Mouse (Mus musculus): Measurements from ENCODE around the gene Mrtfa. TPM values are rescaled to one million over a fixed set of nuclear protein-coding genes. Genes with fewer than 3 reads are reported as not detected.

Mrtfa gene
- polyA plus RNA-seq, 1 experiment from 2014 or later: 29.3 TPM

DNA sequence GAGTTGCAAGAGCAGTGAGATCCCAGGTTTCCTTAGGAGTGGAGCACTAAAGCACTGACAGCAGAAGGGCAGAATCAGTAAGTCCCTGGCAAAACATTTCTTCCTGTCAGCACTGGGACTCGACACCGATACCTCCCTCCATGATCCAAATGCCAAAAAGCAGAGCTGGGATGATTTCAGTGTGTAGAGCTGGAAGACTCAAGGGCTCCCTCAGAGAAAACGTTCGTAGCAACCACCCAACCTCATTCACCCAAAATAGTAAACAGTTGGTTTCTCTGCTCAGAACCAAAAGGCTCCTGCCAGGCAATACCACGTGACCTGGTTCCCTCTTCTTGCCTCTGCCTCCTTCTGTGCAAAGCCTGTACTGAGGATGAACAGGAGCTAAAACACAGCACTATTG is 123.6 kb downstream of the Mrtfa start:
- peaks cover 11% of the 10 kb centered on the region for H3K4me1 ChIP-seq (ENCODE audit: control insufficient read depth, insufficient read depth, low read length)
- no peak overlapping the region for H3K4me2 ChIP-seq (ENCODE audit: low read length)
- no peaks in the 10 kb centered on the region for H3K36me3 ChIP-seq (ENCODE audit: control insufficient read depth, insufficient read depth, low read length)
- no peak overlapping the region for H3K9ac ChIP-seq (ENCODE audit: low read depth, low read length)
- 85% methylated on average over 5 of the region's 5 CpGs for WGBS
- no peak overlapping the region for H3K4me3 ChIP-seq (ENCODE audit: low read depth, low read length)
- H3K27me3 ChIP-seq (ENCODE audit: control insufficient read depth, insufficient read depth, low read depth, low read length): no peaks in the 10 kb centered on the region
- H3K27ac ChIP-seq (ENCODE audit: low read length): no peak overlapping the region
- no peaks in the 10 kb centered on the region; the same call in 1 of the 2 replicates for H3K9me3 ChIP-seq (replicated peaks; ENCODE audit: control insufficient read depth, low read length, poor library complexity, severe bottlenecking)
- no peak for ATAC-seq

DNA sequence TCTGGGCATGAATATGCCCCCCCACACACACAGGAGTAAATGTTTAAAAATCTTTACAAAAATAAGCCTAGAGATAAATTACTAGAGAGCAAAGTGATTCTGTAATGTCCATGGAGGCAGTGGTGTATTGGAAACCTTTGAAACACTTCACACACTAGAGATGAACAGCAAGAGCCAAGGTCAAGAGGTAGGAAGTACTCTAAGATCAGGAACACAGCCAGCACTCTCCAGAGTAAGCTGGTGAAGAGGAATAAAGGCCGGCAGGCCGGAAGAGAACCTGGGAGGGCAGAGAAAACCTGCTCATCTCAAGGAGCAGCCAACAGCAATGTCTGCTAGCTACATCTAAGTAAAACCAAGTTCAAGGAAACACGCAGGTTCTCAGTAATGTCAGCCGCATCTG is 125.9 kb downstream of the Mrtfa start:
- no peak overlapping the region for H3K9ac ChIP-seq (ENCODE audit: low read depth, low read length)
- no peak for ATAC-seq
- H3K4me2 ChIP-seq (ENCODE audit: low read length): no peak overlapping the region
- WGBS: 95% methylated on average over 4 of the region's 4 CpGs
- no peaks in the 10 kb centered on the region for H3K27me3 ChIP-seq (ENCODE audit: control insufficient read depth, insufficient read depth, low read depth, low read length)
- no peak overlapping the region for H3K4me3 ChIP-seq (ENCODE audit: low read depth, low read length)
- no peaks in the 10 kb centered on the region for H3K36me3 ChIP-seq (ENCODE audit: control insufficient read depth, insufficient read depth, low read length)
- H3K9me3 ChIP-seq (replicated peaks; ENCODE audit: control insufficient read depth, low read length, poor library complexity, severe bottlenecking): no peaks in the 10 kb centered on the region; the same call in 1 of the 2 replicates
- H3K4me1 ChIP-seq (ENCODE audit: control insufficient read depth, insufficient read depth, low read length): peaks cover 13% of the 10 kb centered on the region
- H3K27ac ChIP-seq (ENCODE audit: low read length): no peak overlapping the region

GRCm38 (mm10) chr15:81064143-81064542 is 126.4 kb downstream of the Mrtfa start:
- no peak for ATAC-seq
- Histone ChIP-seq H3K4me2 (ENCODE audit: low read length) (no peak overlapping the region), H3K4me3 (ENCODE audit: low read depth, low read length) (no peak overlapping the region), H3K36me3 (ENCODE audit: control insufficient read depth, insufficient read depth, low read length) (no peaks in the 10 kb centered on the region), H3K27ac (ENCODE audit: low read length) (no peak overlapping the region), H3K9ac (ENCODE audit: low read depth, low read length) (no peak overlapping the region), H3K4me1 (ENCODE audit: control insufficient read depth, insufficient read depth, low read length) (peaks cover 13% of the 10 kb centered on the region), H3K27me3 (ENCODE audit: control insufficient read depth, insufficient read depth, low read depth, low read length) (no peaks in the 10 kb centered on the region), H3K9me3 (replicated peaks; ENCODE audit: control insufficient read depth, low read length, poor library complexity, severe bottlenecking) (no peaks in the 10 kb centered on the region; the same call in 1 of the 2 replicates)
- 45% methylated on average over 1 of the region's 1 CpGs for WGBS

GRCm38 (mm10) chr15:81062616-81063015 is 127.9 kb downstream of the Mrtfa start:
- 0 out of 2 replicates have a peak overlapping the region, but pooled peaks have one; percentile 11 for H3K9ac ChIP-seq (ENCODE audit: low read depth, low read length)
- H3K27ac ChIP-seq (ENCODE audit: low read length): peak overlapping the region; percentile 28; the same call in 1 of the 2 replicates
- H3K4me1 ChIP-seq (ENCODE audit: control insufficient read depth, insufficient read depth, low read length): peaks cover 13% of the 10 kb centered on the region
- ATAC-seq: no peak
- WGBS: 62% methylated on average over 8 of the region's 8 CpGs
- H3K4me3 ChIP-seq (ENCODE audit: low read depth, low read length): no peak overlapping the region
- H3K4me2 ChIP-seq (ENCODE audit: low read length): no peak overlapping the region
- no peaks in the 10 kb centered on the region for H3K9me3 ChIP-seq (replicated peaks; ENCODE audit: control insufficient read depth, low read length, poor library complexity, severe bottlenecking)
- no peaks in the 10 kb centered on the region for H3K36me3 ChIP-seq (ENCODE audit: control insufficient read depth, insufficient read depth, low read length)
- H3K27me3 ChIP-seq (ENCODE audit: control insufficient read depth, insufficient read depth, low read depth, low read length): no peaks in the 10 kb centered on the region

DNA sequence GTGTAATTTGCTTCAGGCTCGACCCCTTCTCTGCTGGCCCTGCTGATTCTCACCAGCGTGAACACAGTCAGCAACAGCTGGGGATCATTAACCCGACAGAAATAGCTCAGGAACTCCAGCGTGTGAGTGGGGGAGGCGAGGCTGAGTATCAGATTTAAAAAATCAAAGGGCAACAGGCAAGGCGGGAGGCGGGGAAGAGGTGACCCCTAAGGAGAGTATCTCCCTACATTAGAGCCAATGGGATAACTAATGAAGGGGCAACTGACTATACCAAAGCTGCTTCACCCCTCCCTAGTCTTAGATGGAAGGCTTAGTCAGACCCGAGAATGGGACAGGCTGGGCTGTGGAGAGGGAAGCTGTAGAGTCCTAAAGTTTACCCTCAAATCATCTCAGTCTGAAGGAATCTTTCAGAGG is 128.4 kb downstream of the Mrtfa start:
- Histone ChIP-seq H3K4me1 (ENCODE audit: control insufficient read depth, insufficient read depth, low read length) (peaks cover 13% of the 10 kb centered on the region), H3K4me2 (ENCODE audit: low read length) (no peak overlapping the region), H3K4me3 (ENCODE audit: low read depth, low read length) (no peak overlapping the region), H3K27ac (ENCODE audit: low read length) (0 out of 2 replicates have a peak overlapping the region, but pooled peaks have one; percentile 5), H3K9ac (ENCODE audit: low read depth, low read length) (0 out of 2 replicates have a peak overlapping the region, but pooled peaks have one; percentile 11), H3K27me3 (ENCODE audit: control insufficient read depth, insufficient read depth, low read depth, low read length) (no peaks in the 10 kb centered on the region), H3K9me3 (replicated peaks; ENCODE audit: control insufficient read depth, low read length, poor library complexity, severe bottlenecking) (no peaks in the 10 kb centered on the region), H3K36me3 (ENCODE audit: control insufficient read depth, insufficient read depth, low read length) (no peaks in the 10 kb centered on the region)
- WGBS: 28% methylated on average over 8 of the region's 8 CpGs
- no peak for ATAC-seq

DNA sequence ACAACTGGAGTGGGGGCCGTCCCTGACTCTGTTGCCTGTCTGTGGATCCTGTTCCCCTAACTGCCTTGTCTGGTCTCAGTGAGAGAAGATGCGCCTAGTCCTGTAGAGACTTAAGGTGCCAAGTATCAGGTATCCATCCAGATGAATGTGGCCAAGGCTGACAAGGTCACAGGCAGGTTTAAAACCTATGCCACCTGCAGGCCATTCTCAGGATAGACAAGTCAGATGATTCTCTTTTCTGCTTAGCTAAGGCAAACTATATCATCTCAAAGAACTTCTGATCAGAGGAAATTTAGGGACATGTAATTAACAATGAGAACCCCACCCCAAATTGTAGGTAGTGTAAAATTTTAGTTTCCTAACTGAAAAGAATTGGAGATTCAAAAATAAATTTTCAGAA is 129.6 kb downstream of the Mrtfa start:
- Histone ChIP-seq H3K4me1 (ENCODE audit: control insufficient read depth, insufficient read depth, low read length) (peaks cover 13% of the 10 kb centered on the region), H3K4me2 (ENCODE audit: low read length) (no peak overlapping the region), H3K27ac (ENCODE audit: low read length) (no peak overlapping the region), H3K36me3 (ENCODE audit: control insufficient read depth, insufficient read depth, low read length) (no peaks in the 10 kb centered on the region), H3K4me3 (ENCODE audit: low read depth, low read length) (no peak overlapping the region), H3K9me3 (replicated peaks; ENCODE audit: control insufficient read depth, low read length, poor library complexity, severe bottlenecking) (no peaks in the 10 kb centered on the region), H3K9ac (ENCODE audit: low read depth, low read length) (no peak overlapping the region), H3K27me3 (ENCODE audit: control insufficient read depth, insufficient read depth, low read depth, low read length) (no peaks in the 10 kb centered on the region)
- no peak for ATAC-seq
- WGBS: 93% methylated on average over 2 of the region's 2 CpGs

- WGBS: 88% methylated on average over 5 of the region's 5 CpGs
- Histone ChIP-seq H3K4me3 (ENCODE audit: low read depth, low read length) (no peak overlapping the region), H3K4me1 (ENCODE audit: control insufficient read depth, insufficient read depth, low read length) (peaks cover 10% of the 10 kb centered on the region), H3K9me3 (replicated peaks; ENCODE audit: control insufficient read depth, low read length, poor library complexity, severe bottlenecking) (no peaks in the 10 kb centered on the region), H3K9ac (ENCODE audit: low read depth, low read length) (no peak overlapping the region), H3K27me3 (ENCODE audit: control insufficient read depth, insufficient read depth, low read depth, low read length) (no peaks in the 10 kb centered on the region), H3K4me2 (ENCODE audit: low read length) (no peak overlapping the region), H3K27ac (ENCODE audit: low read length) (no peak overlapping the region), H3K36me3 (ENCODE audit: control insufficient read depth, insufficient read depth, low read length) (no peaks in the 10 kb centered on the region)
- no peak for ATAC-seq
Observed at GRCm38 (mm10) chr15:81057736-81058135, 132.8 kb downstream of the Mrtfa start.

GRCm38 (mm10) chr15:81055488-81055887 is 135.1 kb downstream of the Mrtfa start:
- Histone ChIP-seq H3K36me3 (ENCODE audit: control insufficient read depth, insufficient read depth, low read length) (no peaks in the 10 kb centered on the region), H3K4me2 (ENCODE audit: low read length) (no peak overlapping the region), H3K4me3 (ENCODE audit: low read depth, low read length) (no peak overlapping the region), H3K4me1 (ENCODE audit: control insufficient read depth, insufficient read depth, low read length) (no peaks in the 10 kb centered on the region), H3K9ac (ENCODE audit: low read depth, low read length) (no peak overlapping the region), H3K27me3 (ENCODE audit: control insufficient read depth, insufficient read depth, low read depth, low read length) (no peaks in the 10 kb centered on the region), H3K9me3 (replicated peaks; ENCODE audit: control insufficient read depth, low read length, poor library complexity, severe bottlenecking) (no peaks in the 10 kb centered on the region), H3K27ac (ENCODE audit: low read length) (no peak overlapping the region)
- ATAC-seq: no peak
- WGBS: 93% methylated on average over 2 of the region's 2 CpGs

- Histone ChIP-seq H3K27ac (ENCODE audit: low read length) (no peak overlapping the region), H3K9ac (ENCODE audit: low read depth, low read length) (no peak overlapping the region), H3K4me3 (ENCODE audit: low read depth, low read length) (no peak overlapping the region), H3K4me2 (ENCODE audit: low read length) (no peak overlapping the region), H3K4me1 (ENCODE audit: control insufficient read depth, insufficient read depth, low read length) (no peaks in the 10 kb centered on the region), H3K27me3 (ENCODE audit: control insufficient read depth, insufficient read depth, low read depth, low read length) (no peaks in the 10 kb centered on the region), H3K36me3 (ENCODE audit: control insufficient read depth, insufficient read depth, low read length) (no peaks in the 10 kb centered on the region), H3K9me3 (replicated peaks; ENCODE audit: control insufficient read depth, low read length, poor library complexity, severe bottlenecking) (no peaks in the 10 kb centered on the region)
- 98% methylated on average over 5 of the region's 5 CpGs for WGBS
- ATAC-seq: no peak
Observed at GRCm38 (mm10) chr15:81052491-81052890, 138.1 kb downstream of the Mrtfa start.
